Mouse (Mus musculus) E14TG2a.4 (cell line): Measurements from ENCODE around the gene Tbc1d2b.

Experiments used
- CTCF ChIP-seq: conservative IDR thresholded peaks from 2 replicates; pipeline ENCODE4 v1.5.1; 2014; ENCODE audit warnings: low read length
- NANOG ChIP-seq: IDR thresholded peaks from 2 replicates; pipeline ENCODE4 v1.6.1; 2014; ENCODE audit warnings: borderline replicate concordance, low read length, mixed read lengths
- POU5F1 ChIP-seq: IDR thresholded peaks from 2 replicates; pipeline ENCODE4 v1.6.1; 2014; ENCODE audit warnings: low read length, borderline replicate concordance

- TF ChIP-seq CTCF (no peak), POU5F1 (no peak), NANOG (no peak)
Observed at GRCm38 (mm10) chr9:90301081-90301688, 30.6 kb upstream of the Tbc1d2b start.
